Mouse (Mus musculus) naive thymus-derived CD4-positive, alpha-beta T cell, adult 2 months (primary cell): ENCODE results near the gene Peli3.

Experiments used
- DNase-seq: peaks from one replicate; pipeline ENCODE4 v3.0.0-alpha.2; 2011; ENCODE audit warnings: low read depth

Gene Peli3

GRCm38 (mm10) chr19:4909376-4909775, 33.6 kb downstream of the Peli3 start:
- DNase-seq = no peak

GRCm38 (mm10) chr19:4908107-4908506, 34.8 kb downstream of the Peli3 start:
- DNase-seq = peak; percentile 56

GRCm38 (mm10) chr19:4905979-4906794, 36.7 kb downstream of the Peli3 start, which contains the start of gene Bbs1:
Bbs1 (minus strand) TSS chr19:4906628.
- DNase-seq = peak; percentile 88

DNA sequence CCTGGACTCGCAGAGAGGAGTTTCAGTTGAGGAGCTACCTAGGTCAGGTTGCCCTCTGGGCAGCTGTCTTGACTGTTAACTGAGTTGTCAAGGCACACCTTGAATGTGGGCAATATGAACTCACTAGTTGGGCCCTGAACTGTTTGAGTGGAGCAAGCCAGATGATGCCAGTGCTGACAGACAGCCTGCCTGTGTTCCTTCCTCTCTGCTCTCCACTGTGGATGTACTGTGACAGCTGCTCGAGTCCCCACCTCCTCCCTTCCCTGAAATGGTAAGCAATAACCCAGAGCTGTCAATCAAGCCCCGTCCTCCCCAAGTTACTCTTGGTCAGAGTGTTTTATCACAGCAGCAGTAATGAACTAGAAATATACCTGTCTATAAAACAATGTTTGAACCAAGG, 43.0 kb downstream of the Peli3 start:
- DNase-seq = no peak

- no peak for DNase-seq
These were observed 44.0 kb downstream of the Peli3 start for GRCm38 (mm10) chr19:4898972-4899371.

GRCm38 (mm10) chr19:4896780-4897520, 46.0 kb downstream of the Peli3 start:
- no peak for DNase-seq

DNA sequence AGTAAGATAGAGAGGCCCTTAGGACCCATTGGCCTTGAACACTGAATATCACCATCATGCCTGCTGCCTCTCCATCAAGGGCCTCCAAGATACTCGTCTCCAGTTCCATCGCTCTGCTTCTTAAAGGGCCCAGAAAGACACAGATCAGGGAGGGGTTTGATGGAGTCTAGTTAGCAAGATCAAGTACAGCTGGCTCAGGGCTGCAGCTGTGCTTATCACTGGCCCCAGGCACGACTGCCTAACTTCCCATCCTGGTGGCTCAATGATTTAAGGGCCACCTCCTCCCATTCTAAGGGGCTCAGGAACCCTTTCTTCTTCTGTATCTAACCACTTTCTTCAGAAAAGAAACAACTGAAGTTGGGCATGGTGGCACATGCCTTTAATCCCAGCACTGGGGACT, 51.1 kb downstream of the Peli3 start:
- DNase-seq = no peak

- no peak for DNase-seq
These were observed 53.1 kb downstream of the Peli3 start for GRCm38 (mm10) chr19:4889791-4890190.

GRCm38 (mm10) chr19:4883961-4884360, 59.0 kb downstream of the Peli3 start:
- no peak for DNase-seq
